In genomic region chr1:165236321-165237298, GRCm38 (mm10) we compare ENCODE assay signal across 8 mouse cellular contexts. TPM values are rescaled to one million over a fixed set of nuclear protein-coding genes. Genes with fewer than 3 reads are reported as not detected.
DNase-seq lines count a peak whose midpoint lies in the region; ATAC-seq and TF ChIP-seq lines count a peak whose summit lies in the region.

Tiprl (minus strand) TSS chr1:165236996.

- H3K4me3 ChIP-seq in bone marrow macrophage, adult 2 months (ENCODE audit: insufficient read depth, low read length): peak within 1 kb of the TSS; percentile 71
- peak within 1 kb of the TSS; percentile 66 for H3K4me3 ChIP-seq in embryonic fibroblast, embryonic 13.5 days (ENCODE audit: insufficient read depth, low read length)
- H3K4me3 ChIP-seq in kidney, embryonic 14.5 days (ENCODE audit: low read length): peak within 1 kb of the TSS; percentile 89
- peak within 1 kb of the TSS; percentile 77 for H3K4me3 ChIP-seq in limb, embryonic 15.5 days

- TF ChIP-seq POLR2A in bone marrow macrophage, adult 2 months (IDR thresholded peaks at IDR 0.05; ENCODE audit: borderline replicate concordance, low read depth, low read length): 0 out of 2 replicates have a peak, but pooled peaks have one; percentile 46
- peak; percentile 80 for TF ChIP-seq POLR2A in embryonic fibroblast, embryonic 13.5 days (IDR thresholded peaks at IDR 0.05; ENCODE audit: low read depth, low read length)

- H3K9ac ChIP-seq in kidney, embryonic 14.5 days (ENCODE audit: low read depth, low read length): peak within 1 kb of the TSS; percentile 71
- H3K9ac ChIP-seq in limb, embryonic 15.5 days: peak within 1 kb of the TSS; percentile 54

- no peaks in the 10 kb centered on the region for H3K27me3 ChIP-seq in kidney, embryonic 14.5 days (ENCODE audit: control insufficient read depth, insufficient read depth, low read length)
- no peaks in the 10 kb centered on the region for H3K27me3 ChIP-seq in limb, embryonic 15.5 days

- H3K4me1 ChIP-seq in bone marrow macrophage, adult 2 months (ENCODE audit: control insufficient read depth, insufficient read depth, low read length): peaks cover 6% of the 10 kb centered on the region
- no peaks in the 10 kb centered on the region for H3K4me1 ChIP-seq in embryonic fibroblast, embryonic 13.5 days (ENCODE audit: control insufficient read depth, insufficient read depth, low read length)
- H3K4me1 ChIP-seq in kidney, embryonic 14.5 days (ENCODE audit: control insufficient read depth, insufficient read depth, low read length): peaks cover 9% of the 10 kb centered on the region; the same call in 1 of the 2 replicates
- peaks cover 14% of the 10 kb centered on the region for H3K4me1 ChIP-seq in limb, embryonic 15.5 days

- under 1% methylated on average over 76 of the region's 76 CpGs for WGBS in kidney, embryonic 14.5 days
- WGBS in limb, embryonic 15.5 days: under 1% methylated on average over 74 of the region's 76 CpGs

- ATAC-seq in kidney, embryonic 14.5 days (ENCODE audit: low FRiP score, low TSS enrichment): peak; percentile 99
- peak; percentile 99 for ATAC-seq in limb, embryonic 15.5 days (ENCODE audit: insufficient number of reproducible peaks, low FRiP score, low TSS enrichment, low read depth)

- peak within 1 kb of the TSS; percentile 85 for H3K4me2 ChIP-seq in kidney, embryonic 14.5 days (replicated peaks; ENCODE audit: low read depth, low read length)
- peak within 1 kb of the TSS; percentile 77 for H3K4me2 ChIP-seq in limb, embryonic 15.5 days

- no peak for TF ChIP-seq CTCF in bone marrow macrophage, adult 2 months (IDR thresholded peaks at IDR 0.05; ENCODE audit: low read depth, low read length)
- no peak for TF ChIP-seq CTCF in embryonic fibroblast, embryonic 13.5 days (IDR thresholded peaks at IDR 0.05; ENCODE audit: borderline replicate concordance, insufficient read depth, low read length)

- DNase-seq in A20 (ENCODE audit: low read depth, low spot score): peak; percentile 98
- DNase-seq in heart, adult 9 months (ENCODE audit: low spot score in 2 of 2): peak; percentile 97 to 98
- peak; percentile 91 to 92 for DNase-seq in monocyte, adult 2 months (ENCODE audit: low read depth in 1 of 2, low spot score in 2 of 2)
- DNase-seq in spleen, postnatal 36 days (ENCODE audit: low spot score in 2 of 2): peak; percentile 96 to 97

- no peaks in the 10 kb centered on the region for H3K9me3 ChIP-seq in kidney, embryonic 14.5 days (ENCODE audit: control insufficient read depth, low read length)
- no peaks in the 10 kb centered on the region for H3K9me3 ChIP-seq in limb, embryonic 15.5 days

- H3K27ac ChIP-seq in bone marrow macrophage, adult 2 months (ENCODE audit: insufficient read depth, low read depth, low read length): peak within 1 kb of the TSS; percentile 47
- peak within 1 kb of the TSS; percentile 74 for H3K27ac ChIP-seq in embryonic fibroblast, embryonic 13.5 days (ENCODE audit: insufficient read depth, low read length)
- peak within 1 kb of the TSS; percentile 86 for H3K27ac ChIP-seq in kidney, embryonic 14.5 days (ENCODE audit: low read depth, low read length)
- peak within 1 kb of the TSS; percentile 95 for H3K27ac ChIP-seq in limb, embryonic 15.5 days

- no peaks in the 10 kb centered on the region for H3K36me3 ChIP-seq in kidney, embryonic 14.5 days (ENCODE audit: control insufficient read depth, insufficient read depth, low read length)
- H3K36me3 ChIP-seq in limb, embryonic 15.5 days: no peaks in the 10 kb centered on the region

RNA-seq across cellular contexts. Expression of gene Tiprl, which starts in this region (rescaled TPM):
- 37.5 and 48.6 TPM in 2 replicates for polyA plus RNA-seq in bone marrow macrophage, adult 2 months (2012; ENCODE audit: insufficient read depth, insufficient read length, missing spikeins)
- polyA plus RNA-seq in embryonic fibroblast, embryonic 13.5 days (2011; ENCODE audit: insufficient read length, low read depth, missing spikeins): 64.0 and 70.2 TPM in 2 replicates
- polyA plus RNA-seq in kidney, embryonic 14.5 days (2014; fragmentation: Nextera tagmentation; extraction: Ambion mirVana): 94.5 and 103 TPM in 2 replicates
- polyA plus RNA-seq in limb, embryonic 15.5 days (2015; fragmentation: Nextera tagmentation; extraction: Ambion mirVana): 93.2 and 95.3 TPM in 2 replicates

Comparison
In these comparisons a context has a peak if more than half of its experiments do, and no peak if none do; other contexts are left out.
1. Peak in every context shown above with its lines: DNase-seq, ATAC-seq, H3K4me3 ChIP-seq and H3K27ac ChIP-seq.